Mouse (Mus musculus) lung, adult 2 months (tissue): Measurements from ENCODE around the gene Cish.

Source experiments
- CTCF ChIP-seq: fragments of 200-500 bp; IDR thresholded peaks from 2 replicates; pipeline ENCODE4 v1.5.1; 2011; ENCODE audit warnings: mild to moderate bottlenecking, low read length, control low read depth; ENCODE audit not compliant: insufficient read depth
- POLR2A ChIP-seq: fragments of 200-500 bp; IDR thresholded peaks from 2 replicates; pipeline ENCODE4 v1.6.1; 2011; ENCODE audit warnings: low read depth, mild to moderate bottlenecking, control low read depth, low read length, borderline replicate concordance; ENCODE audit errors: extremely low read depth

- TF ChIP-seq CTCF: no peak
- TF ChIP-seq POLR2A: no peak
These were observed 20.1 kb upstream of the Cish start for GRCm38 (mm10) chr9:107275710-107276109.
